Mouse (Mus musculus) embryonic fibroblast, embryonic 13.5 days (primary cell): ENCODE data around the gene Grasp.

Experiments used
- CTCF ChIP-seq: IDR thresholded peaks from 2 replicates; pipeline ENCODE4 v1.5.1; 2011; ENCODE audit warnings: mild to moderate bottlenecking, control low read depth, low read length, moderate library complexity, borderline replicate concordance; ENCODE audit not compliant: insufficient read depth
- POLR2A ChIP-seq: IDR thresholded peaks from 2 replicates; pipeline ENCODE4 v1.6.1; 2011; ENCODE audit warnings: low read depth, mild to moderate bottlenecking, control low read depth, low read length, moderate library complexity

- TF ChIP-seq CTCF (no peak), POLR2A (no peak)
These were observed 50.4 kb downstream of the Grasp start for GRCm38 (mm10) chr15:101274380-101274779.
